Mouse (Mus musculus): ENCODE data around the gene P2rx5. TPM values are rescaled to one million over a fixed set of nuclear protein-coding genes. Genes with fewer than 3 reads are reported as not detected.

The P2rx5 gene
- total RNA-seq, 1 experiment: 1.7 TPM

GRCm38 (mm10) chr11:73194444-73194843 is 34.2 kb downstream of the P2rx5 start:
- Histone ChIP-seq H3K4me3 (ENCODE audit: insufficient read depth in 1 of 2, low read depth in 1 of 2, low read length in 2 of 2, poor library complexity in 1 of 2, severe bottlenecking in 1 of 2) (no peak overlapping the region), H3K4me1 (ENCODE audit: control insufficient read depth in 2 of 2, insufficient read depth in 2 of 2, low read length in 2 of 2, poor library complexity in 1 of 2) (no peaks in the 10 kb centered on the region), H3K27ac (ENCODE audit: insufficient read depth, low read depth, low read length, poor library complexity, severe bottlenecking) (no peak overlapping the region), H3K36me3 (ENCODE audit: control insufficient read depth, insufficient read depth, low read length, poor library complexity, severe bottlenecking) (peaks cover 2% of the 10 kb centered on the region; the same call in 1 of the 2 replicates), H3K9me3 (ENCODE audit: control insufficient read depth, insufficient read depth, low read depth, low read length) (no peaks in the 10 kb centered on the region), H3K9ac (ENCODE audit: insufficient read depth, low read depth, low read length, poor library complexity, severe bottlenecking) (no peak overlapping the region)
- in situ Hi-C loops (cut with MboI; ENCODE audit: low sequenced_read_pairs in 2 of 2, unreplicated experiment in 2 of 2): no loop called here
- no peak for DNase-seq (ENCODE audit: low read depth, low spot score)
- TF ChIP-seq ZNF384 (IDR thresholded peaks at IDR 0.05; ENCODE audit: low read depth, low read length) (no peak), MAFK (IDR thresholded peaks at IDR 0.05; ENCODE audit: insufficient read depth, low read depth, low read length) (no peak), ZC3H11A (IDR thresholded peaks at IDR 0.05; ENCODE audit: borderline replicate concordance, low read depth, low read length) (no peak)

- H3K9me3 ChIP-seq (ENCODE audit: control insufficient read depth, insufficient read depth, low read depth, low read length): no peaks in the 10 kb centered on the region
- H3K27ac ChIP-seq (ENCODE audit: insufficient read depth, low read depth, low read length, poor library complexity, severe bottlenecking): no peak overlapping the region
- peak overlapping the region; percentile 81 to 96; a peak in 3 of 4 replicates for H3K4me3 ChIP-seq (ENCODE audit: insufficient read depth in 1 of 2, low read depth in 1 of 2, low read length in 2 of 2, poor library complexity in 1 of 2, severe bottlenecking in 1 of 2)
- no peak overlapping the region; the same call in 1 of the 2 replicates for H3K9ac ChIP-seq (ENCODE audit: insufficient read depth, low read depth, low read length, poor library complexity, severe bottlenecking)
- H3K4me1 ChIP-seq (ENCODE audit: control insufficient read depth in 2 of 2, insufficient read depth in 2 of 2, low read length in 2 of 2, poor library complexity in 1 of 2): no peaks in the 10 kb centered on the region
- in situ Hi-C loops (cut with MboI; ENCODE audit: low sequenced_read_pairs in 2 of 2, unreplicated experiment in 2 of 2): no loop called here
- no peaks in the 10 kb centered on the region for H3K36me3 ChIP-seq (ENCODE audit: control insufficient read depth, insufficient read depth, low read length, poor library complexity, severe bottlenecking)
- TF ChIP-seq ZC3H11A (IDR thresholded peaks at IDR 0.05; ENCODE audit: borderline replicate concordance, low read depth, low read length) (no peak), CHD2 (IDR thresholded peaks at IDR 0.05; ENCODE audit: low read depth, low read length) (no peak), MAFK (IDR thresholded peaks at IDR 0.05; ENCODE audit: insufficient read depth, low read depth, low read length) (no peak)
- no peak for DNase-seq (ENCODE audit: low read depth, low spot score)
These were observed 38.0 kb downstream of the P2rx5 start for GRCm38 (mm10) chr11:73198190-73198589.

- Histone ChIP-seq H3K27ac (ENCODE audit: insufficient read depth, low read depth, low read length, poor library complexity, severe bottlenecking) (no peak within 1 kb of the TSS), H3K36me3 (ENCODE audit: control insufficient read depth, insufficient read depth, low read length, poor library complexity, severe bottlenecking) (no peaks in the 10 kb centered on the region), H3K4me1 (ENCODE audit: control insufficient read depth in 2 of 2, insufficient read depth in 2 of 2, low read length in 2 of 2, poor library complexity in 1 of 2) (no peaks in the 10 kb centered on the region), H3K9ac (ENCODE audit: insufficient read depth, low read depth, low read length, poor library complexity, severe bottlenecking) (peak within 1 kb of the TSS; percentile 79), H3K4me3 (ENCODE audit: insufficient read depth in 1 of 2, low read depth in 1 of 2, low read length in 2 of 2, poor library complexity in 1 of 2, severe bottlenecking in 1 of 2) (peak within 1 kb of the TSS; percentile 81 to 96), H3K9me3 (ENCODE audit: control insufficient read depth, insufficient read depth, low read depth, low read length) (no peaks in the 10 kb centered on the region)
- peak; percentile 77 for DNase-seq (ENCODE audit: low read depth, low spot score)
- peak; percentile 95 for TF ChIP-seq HCFC1 (IDR thresholded peaks at IDR 0.05; ENCODE audit: borderline replicate concordance, insufficient read depth, low read length)
- TF ChIP-seq ZC3H11A (IDR thresholded peaks at IDR 0.05; ENCODE audit: borderline replicate concordance, low read depth, low read length): no peak
- no peak for TF ChIP-seq CHD2 (IDR thresholded peaks at IDR 0.05; ENCODE audit: low read depth, low read length)
- no peak for TF ChIP-seq MAFK (IDR thresholded peaks at IDR 0.05; ENCODE audit: insufficient read depth, low read depth, low read length)
- in situ Hi-C loops (cut with MboI; ENCODE audit: low sequenced_read_pairs in 2 of 2, unreplicated experiment in 2 of 2): no loop called here
These were observed 38.5 kb downstream of the P2rx5 start, which contains the start of gene Ctns for GRCm38 (mm10) chr11:73198603-73199229. Gene Ctns (minus strand): TSS chr11:73199042.

- Histone ChIP-seq H3K27ac (ENCODE audit: insufficient read depth, low read depth, low read length, poor library complexity, severe bottlenecking) (no peak within 1 kb of the TSS), H3K4me3 (ENCODE audit: insufficient read depth in 1 of 2, low read depth in 1 of 2, low read length in 2 of 2, poor library complexity in 1 of 2, severe bottlenecking in 1 of 2) (peak within 1 kb of the TSS; percentile 81 to 96), H3K36me3 (ENCODE audit: control insufficient read depth, insufficient read depth, low read length, poor library complexity, severe bottlenecking) (no peaks in the 10 kb centered on the region), H3K9me3 (ENCODE audit: control insufficient read depth, insufficient read depth, low read depth, low read length) (no peaks in the 10 kb centered on the region), H3K9ac (ENCODE audit: insufficient read depth, low read depth, low read length, poor library complexity, severe bottlenecking) (peak within 1 kb of the TSS; percentile 79), H3K4me1 (ENCODE audit: control insufficient read depth in 2 of 2, insufficient read depth in 2 of 2, low read length in 2 of 2, poor library complexity in 1 of 2) (no peaks in the 10 kb centered on the region)
- in situ Hi-C loops (cut with MboI; ENCODE audit: low sequenced_read_pairs in 2 of 2, unreplicated experiment in 2 of 2): no loop called here
- TF ChIP-seq MAFK (IDR thresholded peaks at IDR 0.05; ENCODE audit: insufficient read depth, low read depth, low read length) (no peak), ZC3H11A (IDR thresholded peaks at IDR 0.05; ENCODE audit: borderline replicate concordance, low read depth, low read length) (no peak), HCFC1 (IDR thresholded peaks at IDR 0.05; ENCODE audit: borderline replicate concordance, insufficient read depth, low read length) (no peak), ZNF384 (IDR thresholded peaks at IDR 0.05; ENCODE audit: low read depth, low read length) (no peak), CHD2 (IDR thresholded peaks at IDR 0.05; ENCODE audit: low read depth, low read length) (0 out of 2 replicates have a peak, but pooled peaks have one; percentile 19)
- peak; percentile 97 for DNase-seq (ENCODE audit: low read depth, low spot score)
These were observed 39.0 kb downstream of the P2rx5 start, which contains the start of gene Shpk for GRCm38 (mm10) chr11:73199230-73199712. Gene Shpk (plus strand): TSS chr11:73199460.

Measured in ES-E14 (cell line).